Mouse (Mus musculus): ENCODE data around the gene Peak1. TPM values are rescaled to one million over a fixed set of nuclear protein-coding genes. Genes with fewer than 3 reads are reported as not detected.
A peak's percentile ranks its signal among the peaks of the same experiment; 100 is the strongest.

The Peak1 gene
- polyA plus RNA-seq, 1 experiment from 2014 or later, result 9.7 TPM

DNA sequence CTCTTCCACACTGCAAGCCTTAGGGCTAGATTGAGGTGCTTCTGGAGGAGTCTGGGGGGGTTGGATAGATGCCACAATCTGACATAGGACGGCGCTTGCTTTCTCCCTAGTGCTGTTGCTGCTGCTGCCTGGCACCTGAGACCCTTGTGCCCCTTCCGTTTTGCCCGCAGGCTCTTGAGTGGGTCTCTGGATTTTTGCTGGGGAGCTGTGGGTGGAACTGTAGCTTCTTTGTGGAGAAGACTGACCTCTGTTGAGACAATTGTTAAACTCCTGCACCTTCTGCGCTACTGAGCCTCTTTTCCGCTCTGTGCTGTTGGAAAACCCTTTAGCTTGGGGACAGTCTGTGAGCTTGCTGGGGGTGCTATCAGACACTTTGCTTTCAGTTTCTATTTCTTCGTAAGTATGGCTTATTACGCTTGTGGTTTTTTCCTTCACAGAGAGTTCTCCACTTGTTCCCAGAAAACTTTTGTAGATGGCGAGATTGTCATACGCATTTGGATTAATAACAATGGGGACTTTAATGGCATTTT lies 159.5 kb downstream of the Peak1 start:
- no peak for ATAC-seq (ENCODE audit: low FRiP score, low read depth)
- Histone ChIP-seq H3K27me3 (no peaks in the 10 kb centered on the region), H3K4me2 (replicated peaks) (no peak overlapping the region), H3K36me3 (peaks cover 23% of the 10 kb centered on the region), H3K9ac (no peak overlapping the region), H3K4me3 (no peak overlapping the region), H3K4me1 (no peaks in the 10 kb centered on the region), H3K9me3 (peaks cover 6% of the 10 kb centered on the region), H3K27ac (no peak overlapping the region)
- 96% methylated on average over 10 of the region's 10 CpGs for WGBS

- no peak for ATAC-seq (ENCODE audit: low FRiP score, low read depth)
- Histone ChIP-seq H3K4me1 (no peaks in the 10 kb centered on the region), H3K9me3 (peaks cover 6% of the 10 kb centered on the region), H3K36me3 (peaks cover 23% of the 10 kb centered on the region), H3K27ac (no peak overlapping the region), H3K9ac (no peak overlapping the region), H3K4me2 (replicated peaks) (no peak overlapping the region), H3K4me3 (no peak overlapping the region), H3K27me3 (no peaks in the 10 kb centered on the region)
- 91% methylated on average over 20 of the region's 20 CpGs for WGBS
These were observed 160.5 kb downstream of the Peak1 start for GRCm38 (mm10) chr9:56257227-56258000.

DNA sequence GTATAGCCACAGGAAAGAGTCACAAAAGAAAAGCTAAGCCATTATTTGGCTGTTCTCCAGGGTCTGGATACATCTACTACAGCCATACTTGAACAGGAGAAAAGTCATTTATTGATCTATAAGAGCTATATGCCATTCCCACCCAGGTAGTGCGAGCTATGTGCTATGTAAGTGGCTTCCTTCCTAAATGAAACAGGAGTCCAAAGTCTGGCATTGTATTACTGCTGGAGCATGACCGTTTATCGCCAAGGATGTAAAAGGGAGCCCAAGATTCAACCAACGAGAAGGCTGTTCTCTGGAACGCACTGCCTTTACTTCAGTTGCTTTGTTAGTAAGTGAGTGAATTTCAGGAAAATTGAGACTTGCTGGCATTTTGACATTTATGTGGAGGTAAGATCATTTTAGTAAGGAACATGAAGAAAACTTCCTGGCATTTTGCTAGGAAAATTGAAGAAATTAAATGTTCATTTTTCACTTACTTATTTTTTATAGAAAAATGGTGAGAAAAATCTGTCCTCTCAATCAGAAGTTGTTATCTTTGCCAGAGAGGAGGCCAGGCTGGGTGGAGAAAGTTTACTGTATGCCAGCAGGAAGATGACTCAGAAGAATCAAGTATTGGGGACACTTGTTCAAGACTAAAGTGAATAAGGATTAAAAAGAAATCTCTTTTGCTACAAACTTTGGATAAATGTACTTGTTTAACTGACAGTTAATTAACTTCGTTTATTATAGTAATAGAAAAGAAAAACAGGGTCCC lies 162.0 kb downstream of the Peak1 start:
- Histone ChIP-seq H3K36me3 (peaks cover 23% of the 10 kb centered on the region), H3K27ac (no peak overlapping the region), H3K4me2 (replicated peaks) (no peak overlapping the region), H3K4me1 (no peaks in the 10 kb centered on the region), H3K9me3 (peaks cover 6% of the 10 kb centered on the region), H3K4me3 (no peak overlapping the region), H3K27me3 (no peaks in the 10 kb centered on the region), H3K9ac (no peak overlapping the region)
- 75% methylated on average over 6 of the region's 6 CpGs for WGBS
- ATAC-seq (ENCODE audit: low FRiP score, low read depth), result no peak

GRCm38 (mm10) chr9:56244336-56244735 lies 173.5 kb downstream of the Peak1 start:
- Histone ChIP-seq H3K4me1 (peaks cover 17% of the 10 kb centered on the region), H3K9me3 (no peaks in the 10 kb centered on the region), H3K27me3 (no peaks in the 10 kb centered on the region), H3K27ac (no peak overlapping the region), H3K4me2 (replicated peaks) (no peak overlapping the region), H3K36me3 (peaks cover 14% of the 10 kb centered on the region), H3K9ac (no peak overlapping the region), H3K4me3 (no peak overlapping the region)
- no peak for ATAC-seq (ENCODE audit: low FRiP score, low read depth)
- WGBS, result 82% methylated on average over 8 of the region's 8 CpGs

GRCm38 (mm10) chr9:56243885-56244284 lies 174.0 kb downstream of the Peak1 start:
- H3K36me3 ChIP-seq, result peaks cover 14% of the 10 kb centered on the region
- no peak overlapping the region for H3K9ac ChIP-seq
- no peaks in the 10 kb centered on the region for H3K9me3 ChIP-seq
- H3K4me1 ChIP-seq, result peaks cover 17% of the 10 kb centered on the region
- H3K4me3 ChIP-seq, result no peak overlapping the region
- ATAC-seq (ENCODE audit: low FRiP score, low read depth), result no peak
- H3K4me2 ChIP-seq (replicated peaks), result no peak overlapping the region
- 82% methylated on average over 7 of the region's 7 CpGs for WGBS
- H3K27me3 ChIP-seq, result no peaks in the 10 kb centered on the region
- no peak overlapping the region for H3K27ac ChIP-seq

GRCm38 (mm10) chr9:56242686-56243085 lies 175.2 kb downstream of the Peak1 start:
- Histone ChIP-seq H3K9me3 (no peaks in the 10 kb centered on the region), H3K4me2 (replicated peaks) (no peak overlapping the region), H3K4me1 (peaks cover 17% of the 10 kb centered on the region), H3K27me3 (no peaks in the 10 kb centered on the region), H3K36me3 (peaks cover 14% of the 10 kb centered on the region), H3K4me3 (no peak overlapping the region), H3K27ac (no peak overlapping the region), H3K9ac (no peak overlapping the region)
- 57% methylated on average over 3 of the region's 3 CpGs for WGBS
- no peak for ATAC-seq (ENCODE audit: low FRiP score, low read depth)

DNA sequence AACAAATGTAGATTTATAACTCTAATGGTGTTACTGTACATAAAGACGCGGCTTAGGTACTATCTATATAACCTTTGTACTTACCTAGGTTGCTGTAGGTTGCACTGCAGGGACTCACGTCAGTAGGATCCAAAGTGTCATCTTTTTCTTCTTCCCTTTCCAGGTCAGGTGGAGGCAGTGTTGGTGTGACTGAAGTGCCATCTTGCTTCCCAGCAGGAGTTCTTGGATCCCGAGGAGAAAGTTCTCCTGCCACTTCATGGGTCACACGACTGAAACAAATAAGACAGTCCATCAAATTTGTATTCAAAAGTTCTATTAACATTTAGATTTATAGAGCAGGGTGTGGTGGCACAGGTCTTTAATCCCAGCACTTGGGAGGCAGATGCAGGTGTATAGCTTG lies 176.8 kb downstream of the Peak1 start:
- H3K27me3 ChIP-seq, result no peaks in the 10 kb centered on the region

GRCm38 (mm10) chr9:56235871-56236298 lies 182.0 kb downstream of the Peak1 start:
- Histone ChIP-seq H3K36me3 (peaks cover 10% of the 10 kb centered on the region), H3K9me3 (no peaks in the 10 kb centered on the region), H3K4me1 (peaks cover 20% of the 10 kb centered on the region), H3K27ac (no peak overlapping the region), H3K4me2 (replicated peaks) (no peak overlapping the region), H3K9ac (no peak overlapping the region), H3K4me3 (no peak overlapping the region), H3K27me3 (no peaks in the 10 kb centered on the region)
- whole genome bisulfite sequencing, result 32% methylated on average over 6 of the region's 6 CpGs
- ATAC-seq (ENCODE audit: low FRiP score, low read depth), result peak; percentile 86

More for the DNA sequence above, 176.8 kb downstream of the Peak1 start:
- H3K9ac ChIP-seq, result no peak overlapping the region
- H3K4me2 ChIP-seq (replicated peaks), result no peak overlapping the region
- no peak overlapping the region for H3K27ac ChIP-seq
- H3K4me1 ChIP-seq, result peaks cover 10% of the 10 kb centered on the region
- WGBS, result 87% methylated on average over 5 of the region's 5 CpGs
- no peaks in the 10 kb centered on the region for H3K9me3 ChIP-seq
- ATAC-seq (ENCODE audit: low FRiP score, low read depth), result no peak
- no peak overlapping the region for H3K4me3 ChIP-seq
- peaks cover 14% of the 10 kb centered on the region for H3K36me3 ChIP-seq

DNA sequence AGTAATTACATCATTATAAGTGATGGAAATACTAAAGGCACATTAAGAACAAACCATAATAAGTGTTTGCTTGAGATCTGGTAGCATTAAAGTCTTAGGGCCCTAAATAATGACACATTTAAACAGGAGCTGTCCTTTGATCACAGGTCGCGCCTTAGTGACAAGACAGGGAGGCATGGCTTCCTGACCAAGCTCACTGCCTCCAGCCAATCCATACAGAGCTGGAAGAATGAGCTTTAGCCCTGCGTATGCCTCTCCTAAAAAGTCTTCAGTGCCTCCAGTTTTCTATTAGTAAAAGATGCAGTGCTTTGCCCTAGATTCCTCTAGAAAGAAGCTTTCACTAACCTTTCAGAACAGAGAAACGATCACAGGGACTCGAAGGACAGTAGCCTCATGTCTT lies 182.6 kb downstream of the Peak1 start:
- Histone ChIP-seq H3K27me3 (no peaks in the 10 kb centered on the region), H3K36me3 (peaks cover 4% of the 10 kb centered on the region; the same call in 1 of the 2 replicates), H3K4me2 (replicated peaks) (no peak overlapping the region), H3K4me1 (peaks cover 20% of the 10 kb centered on the region), H3K9ac (no peak overlapping the region), H3K4me3 (no peak overlapping the region), H3K9me3 (no peaks in the 10 kb centered on the region), H3K27ac (no peak overlapping the region)
- WGBS, result 47% methylated on average over 5 of the region's 5 CpGs
- no peak for ATAC-seq (ENCODE audit: low FRiP score, low read depth)

DNA sequence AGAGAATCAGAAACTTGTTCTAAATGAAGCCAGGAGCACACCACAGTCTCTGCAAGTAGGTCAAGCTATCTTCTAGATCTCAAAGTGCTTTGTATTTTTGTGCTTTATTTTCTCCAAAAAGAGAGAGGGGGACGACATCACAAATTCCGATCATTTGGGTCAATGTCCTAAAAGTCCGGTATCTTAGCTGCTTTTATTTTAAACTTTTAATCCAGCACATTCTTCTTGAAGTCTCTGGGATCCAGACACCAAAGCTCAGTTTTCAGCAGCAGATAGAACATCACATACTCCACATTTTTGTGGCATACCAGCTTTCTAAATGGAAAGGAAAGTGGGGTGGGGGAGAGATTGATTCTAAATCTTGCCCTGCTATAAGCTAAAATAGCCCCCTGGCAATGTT lies 183.3 kb downstream of the Peak1 start:
- no peak overlapping the region for H3K27ac ChIP-seq
- ATAC-seq (ENCODE audit: low FRiP score, low read depth), result no peak

DNA sequence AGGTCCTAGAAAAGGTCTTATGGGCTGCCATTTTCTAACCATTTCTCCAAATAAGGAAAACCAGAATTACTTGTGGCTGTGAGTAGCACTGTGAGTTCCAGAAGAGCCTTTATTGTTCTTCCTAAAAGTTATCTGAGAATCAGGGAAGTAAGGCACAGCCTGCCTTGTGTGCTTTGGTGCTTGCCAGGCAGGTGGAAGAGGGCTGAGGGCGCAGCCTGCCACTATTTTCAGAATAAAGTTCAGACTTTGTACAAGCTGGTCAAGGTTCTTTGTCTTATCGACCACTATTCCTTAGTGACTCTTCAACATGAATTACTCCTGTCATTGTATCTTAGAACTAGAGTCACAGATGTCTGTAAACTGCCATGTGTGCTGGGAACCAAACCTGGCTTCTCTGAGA lies 184.6 kb downstream of the Peak1 start:
- Histone ChIP-seq H3K27me3 (no peaks in the 10 kb centered on the region), H3K4me2 (replicated peaks) (no peak overlapping the region), H3K36me3 (no peaks in the 10 kb centered on the region), H3K9me3 (no peaks in the 10 kb centered on the region), H3K27ac (no peak overlapping the region), H3K4me1 (peaks cover 20% of the 10 kb centered on the region), H3K4me3 (no peak overlapping the region), H3K9ac (no peak overlapping the region)
- no peak for ATAC-seq (ENCODE audit: low FRiP score, low read depth)
- WGBS, result 90% methylated on average over 2 of the region's 2 CpGs

More for the DNA sequence above, 183.3 kb downstream of the Peak1 start:
- H3K9me3 ChIP-seq, result no peaks in the 10 kb centered on the region
- H3K4me2 ChIP-seq (replicated peaks), result no peak overlapping the region
- no peak overlapping the region for H3K9ac ChIP-seq
- H3K27me3 ChIP-seq, result no peaks in the 10 kb centered on the region
- WGBS, result 76% methylated on average over 3 of the region's 3 CpGs
- peaks cover 20% of the 10 kb centered on the region for H3K4me1 ChIP-seq
- no peaks in the 10 kb centered on the region for H3K36me3 ChIP-seq
- H3K4me3 ChIP-seq, result no peak overlapping the region

DNA sequence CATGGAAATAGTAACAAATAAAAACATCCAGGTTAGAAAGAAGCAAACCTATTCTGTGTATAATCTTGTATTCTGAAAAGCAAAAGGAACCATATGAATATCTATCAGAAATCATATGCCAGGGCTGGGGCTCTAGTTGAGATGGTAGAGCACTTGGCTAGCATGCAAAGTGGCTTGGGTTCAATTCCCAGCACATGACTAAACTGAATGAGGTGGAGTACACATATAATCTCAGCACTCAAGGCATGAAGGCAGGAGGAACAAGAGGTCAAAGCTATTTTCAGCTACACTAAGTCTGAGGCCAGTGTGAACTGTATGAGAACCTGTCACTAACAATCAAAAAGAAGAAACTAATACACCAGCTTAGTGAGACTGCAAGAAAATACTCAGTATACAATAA lies 187.0 kb downstream of the Peak1 start:
- H3K27me3 ChIP-seq, result no peaks in the 10 kb centered on the region
- H3K27ac ChIP-seq, result no peak overlapping the region
- no peak for ATAC-seq (ENCODE audit: low FRiP score, low read depth)

More for the DNA sequence above, 187.0 kb downstream of the Peak1 start:
- H3K4me3 ChIP-seq, result no peak overlapping the region
- H3K4me2 ChIP-seq (replicated peaks), result no peak overlapping the region
- H3K9ac ChIP-seq, result no peak overlapping the region
- H3K4me1 ChIP-seq, result peaks cover 17% of the 10 kb centered on the region
- H3K9me3 ChIP-seq, result no peaks in the 10 kb centered on the region
- peaks cover 12% of the 10 kb centered on the region for H3K36me3 ChIP-seq
